Mouse (Mus musculus): Measurements from ENCODE around the gene Tom1l2.
A peak's percentile ranks its signal among the peaks of the same experiment; 100 is the strongest.

Gene Tom1l2

DNA sequence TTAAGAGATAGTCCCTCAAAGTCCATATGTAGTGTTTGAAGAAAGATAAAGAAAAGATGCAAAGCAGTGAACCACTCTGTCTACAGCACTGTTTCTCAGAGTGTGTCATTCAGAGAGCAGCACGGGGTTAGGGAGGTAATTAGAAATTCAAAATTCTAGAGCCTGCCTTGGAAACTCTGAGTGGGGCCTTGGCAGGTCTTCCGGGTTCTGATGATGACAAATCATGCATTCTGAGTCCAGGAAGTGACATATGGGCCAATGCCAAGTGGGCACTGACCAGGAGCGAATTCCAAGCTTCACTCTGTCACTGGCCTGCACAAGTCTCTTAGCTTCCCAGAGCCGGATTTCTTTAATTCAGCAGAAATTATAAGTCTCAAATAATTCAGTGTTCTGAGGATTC, 6.2 kb downstream of the Tom1l2 start:
- DNase-seq (ENCODE audit: low spot score in 2 of 2): peak in 1 of 2 experiments; percentile 28

DNA sequence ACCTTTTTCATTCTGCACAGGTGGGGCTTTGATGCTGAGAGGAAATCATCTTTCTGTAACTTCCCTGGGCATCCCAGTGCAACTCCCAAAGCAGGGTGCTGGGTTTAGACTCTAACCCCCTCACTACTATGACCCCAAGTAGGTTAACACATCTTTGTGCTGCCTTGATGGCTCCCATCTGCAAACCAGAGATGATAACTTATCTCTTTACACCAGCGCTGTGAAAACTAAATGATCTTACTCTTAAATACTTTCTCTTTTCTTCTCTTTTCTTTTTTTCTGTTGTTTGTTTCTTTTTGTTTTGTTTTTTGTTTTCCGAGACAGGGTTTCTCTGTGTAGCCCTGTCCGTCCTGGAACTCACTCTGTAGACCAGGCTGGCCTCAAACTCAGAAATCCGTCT, 6.8 kb downstream of the Tom1l2 start:
- no peak for DNase-seq (ENCODE audit: low spot score in 2 of 2)

DNA sequence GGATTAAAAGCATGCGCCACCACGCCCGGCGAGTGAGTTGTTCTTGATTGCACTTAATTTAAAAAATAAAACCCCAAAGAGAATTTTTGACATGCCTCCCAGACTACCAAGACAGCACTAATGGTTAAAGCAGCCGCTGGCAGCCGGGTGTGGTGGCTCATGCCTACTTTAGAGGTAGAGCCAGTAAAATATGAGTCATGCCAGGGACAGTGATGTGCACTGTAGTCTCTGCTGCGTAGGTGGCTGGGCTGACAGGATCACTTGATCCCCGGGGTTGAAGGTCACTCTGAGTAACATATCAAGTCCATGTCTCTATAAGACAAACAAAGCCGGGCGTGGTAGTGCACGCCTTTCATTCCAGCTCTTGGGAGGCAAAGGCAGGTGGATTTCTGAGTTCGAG, 13.3 kb downstream of the Tom1l2 start:
- no peak for DNase-seq (ENCODE audit: low spot score in 2 of 2)

DNA sequence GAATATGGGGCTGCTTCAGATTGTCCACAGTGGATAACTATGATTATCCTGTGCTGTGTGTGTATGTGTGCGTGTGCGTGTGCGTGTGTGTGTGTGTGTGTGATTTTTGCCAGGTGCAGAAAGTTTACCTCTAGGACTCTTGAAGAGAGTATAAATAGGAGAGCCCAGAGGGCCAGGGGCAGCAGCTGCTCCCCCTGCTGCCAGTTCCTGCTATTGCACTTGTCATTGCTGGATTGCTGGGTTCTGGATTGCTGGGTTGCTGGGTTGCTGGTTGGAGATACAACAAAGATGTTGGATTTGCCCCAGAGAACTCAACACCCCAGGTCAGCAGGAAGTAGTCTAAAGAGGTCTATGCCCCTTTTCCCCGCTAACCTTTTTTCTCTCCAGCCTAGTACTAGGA, 14.4 kb downstream of the Tom1l2 start:
- peak in 1 of 2 experiments; percentile 53 for DNase-seq (ENCODE audit: low spot score in 2 of 2)

DNA sequence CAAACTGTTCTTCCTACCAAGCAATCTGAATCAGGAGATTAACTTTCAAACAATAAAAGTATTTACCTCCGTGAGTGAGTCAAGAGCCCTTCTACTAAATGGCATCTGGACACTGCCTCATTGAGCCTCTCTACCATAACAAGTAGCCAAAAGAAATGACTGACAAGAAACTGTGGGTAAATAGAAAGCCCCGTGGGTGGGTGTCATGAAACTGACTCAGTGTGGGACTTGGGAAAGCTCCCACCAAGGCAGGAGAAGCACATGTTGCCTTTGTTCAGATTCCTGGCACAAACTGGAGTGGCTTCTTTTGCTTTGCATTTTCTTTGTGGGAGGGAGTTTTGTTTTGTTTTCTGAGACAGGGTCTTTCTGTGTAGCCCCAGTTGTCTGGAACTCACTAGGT, 16.9 kb downstream of the Tom1l2 start:
- DNase-seq (ENCODE audit: low spot score in 2 of 2): peak; percentile 50 to 57

DNA sequence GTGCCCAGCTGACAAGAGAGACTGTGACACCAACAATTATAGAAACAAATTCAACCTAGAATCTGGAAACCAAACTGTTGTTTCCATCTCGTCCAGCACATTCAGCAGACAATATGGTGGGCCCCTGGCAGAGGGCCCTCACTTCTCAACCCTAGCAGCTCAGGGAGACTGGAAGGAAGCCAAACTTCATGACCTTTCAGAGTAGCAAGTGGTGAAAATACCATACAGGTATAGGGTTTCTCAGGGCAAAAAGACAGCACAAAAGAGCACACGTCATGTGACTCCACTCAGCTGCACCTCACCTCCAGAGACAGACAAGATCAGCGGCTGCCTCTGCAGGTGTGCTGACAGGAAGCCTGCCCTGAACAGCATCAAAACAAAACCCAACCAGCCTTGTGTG, 18.6 kb downstream of the Tom1l2 start:
- no peak for DNase-seq (ENCODE audit: low spot score in 2 of 2)

DNA sequence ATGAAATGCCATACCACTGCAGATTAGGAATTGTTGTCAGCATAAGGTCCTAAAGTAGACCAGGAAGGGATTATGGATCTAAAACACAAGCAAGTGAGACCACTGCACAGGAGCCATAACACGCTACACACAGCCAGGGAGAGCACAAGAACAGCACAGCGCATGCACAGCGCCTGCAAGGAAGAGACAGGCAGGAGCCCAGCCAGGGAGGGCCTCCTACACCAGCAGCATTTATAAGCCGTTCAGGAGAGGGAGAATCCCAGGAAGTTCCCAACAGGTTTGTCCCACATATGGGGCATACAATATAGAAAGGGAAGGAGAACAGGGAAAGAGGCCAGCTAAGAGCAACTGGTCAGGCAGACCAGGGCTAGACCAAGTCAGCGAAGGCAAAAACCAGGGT, 19.2 kb downstream of the Tom1l2 start:
- no peak for DNase-seq (ENCODE audit: low spot score in 2 of 2)

DNA sequence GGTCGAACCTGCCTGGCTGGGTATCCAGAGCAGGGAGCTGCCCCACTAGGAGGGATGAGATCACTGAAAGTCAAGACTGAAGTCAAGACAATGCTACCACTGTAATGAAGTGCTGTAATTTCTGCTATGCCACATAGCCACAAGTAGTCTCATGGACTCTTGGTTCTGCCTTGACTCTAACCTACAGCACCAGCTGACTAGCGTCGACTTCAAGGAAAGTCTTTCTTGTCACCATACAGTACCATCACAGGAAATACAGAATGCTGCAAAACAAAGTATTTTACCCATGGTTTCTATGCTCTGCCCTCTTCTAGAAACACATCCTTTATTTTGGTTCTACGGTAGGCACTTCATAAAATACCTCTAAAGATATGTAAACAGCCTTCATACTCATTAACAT, 22.2 kb downstream of the Tom1l2 start:
- DNase-seq (ENCODE audit: low spot score in 2 of 2): no peak

DNA sequence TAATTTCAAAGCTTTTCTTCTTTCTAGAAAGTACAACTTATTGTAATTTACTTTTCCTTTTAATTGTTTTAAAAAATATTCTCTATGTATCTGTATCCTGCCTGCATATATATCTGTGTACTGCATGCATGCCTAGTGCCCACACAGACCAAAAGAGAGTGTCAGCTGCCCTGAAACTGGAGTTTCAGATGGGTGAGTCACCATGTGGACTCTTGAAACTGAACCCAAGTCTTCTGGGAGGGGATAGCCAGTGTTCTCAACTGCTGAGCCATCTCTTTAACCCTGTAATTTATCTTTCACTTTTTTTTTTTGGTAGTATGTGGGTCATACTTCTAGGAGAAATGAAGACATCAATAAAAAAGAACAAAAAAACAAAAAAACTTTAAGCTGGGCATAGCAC, 29.0 kb downstream of the Tom1l2 start:
- no peak for DNase-seq (ENCODE audit: low spot score in 2 of 2)

DNA sequence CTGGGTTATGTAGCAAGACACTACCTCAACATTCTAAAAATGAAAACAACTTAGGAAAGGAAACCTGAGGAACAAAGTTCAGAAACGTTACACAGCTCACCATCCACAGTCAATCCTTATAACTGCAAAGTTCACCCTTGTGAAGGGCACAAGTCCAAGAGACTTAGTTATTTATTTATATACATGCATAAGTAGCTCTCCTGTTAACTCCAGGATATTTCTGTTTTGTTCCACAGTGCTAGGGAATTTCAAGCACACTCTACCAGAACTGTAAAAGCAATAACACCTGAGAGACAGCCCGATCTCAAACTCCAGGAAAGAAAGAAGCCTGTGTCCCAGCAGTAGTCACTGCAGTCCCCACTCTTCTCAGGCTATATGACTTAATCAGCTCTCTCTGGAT, 31.3 kb downstream of the Tom1l2 start:
- DNase-seq (ENCODE audit: low spot score in 2 of 2): no peak

DNA sequence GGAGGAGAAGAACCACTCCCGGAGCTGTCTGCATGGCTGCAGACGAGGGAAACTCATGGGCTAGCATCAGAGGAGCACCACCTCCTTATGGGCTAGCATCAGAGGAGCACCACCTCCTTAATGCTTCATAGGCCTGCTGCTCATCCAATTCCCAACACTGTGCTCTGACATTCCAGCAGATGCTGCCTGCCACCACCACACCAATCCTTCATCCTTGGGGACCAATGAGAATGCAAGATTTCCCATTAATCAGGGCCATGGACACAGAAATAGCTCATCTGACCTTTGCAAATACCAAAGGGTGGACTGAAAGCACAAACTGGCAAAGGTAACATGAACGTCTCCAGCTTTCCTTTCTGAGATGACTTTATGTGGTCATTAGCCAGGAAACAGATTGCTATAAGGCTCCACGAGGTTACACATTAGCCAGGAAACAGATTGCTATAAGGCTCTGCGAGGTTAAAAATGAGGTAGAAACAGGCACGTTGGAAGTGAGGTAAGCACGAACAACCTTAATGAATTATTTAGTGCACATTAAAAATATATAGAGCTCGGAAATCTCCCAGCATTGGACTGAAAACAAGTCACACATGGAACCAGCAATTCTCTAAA, 32.2 kb downstream of the Tom1l2 start:
- DNase-seq (ENCODE audit: low spot score in 2 of 2): no peak

DNA sequence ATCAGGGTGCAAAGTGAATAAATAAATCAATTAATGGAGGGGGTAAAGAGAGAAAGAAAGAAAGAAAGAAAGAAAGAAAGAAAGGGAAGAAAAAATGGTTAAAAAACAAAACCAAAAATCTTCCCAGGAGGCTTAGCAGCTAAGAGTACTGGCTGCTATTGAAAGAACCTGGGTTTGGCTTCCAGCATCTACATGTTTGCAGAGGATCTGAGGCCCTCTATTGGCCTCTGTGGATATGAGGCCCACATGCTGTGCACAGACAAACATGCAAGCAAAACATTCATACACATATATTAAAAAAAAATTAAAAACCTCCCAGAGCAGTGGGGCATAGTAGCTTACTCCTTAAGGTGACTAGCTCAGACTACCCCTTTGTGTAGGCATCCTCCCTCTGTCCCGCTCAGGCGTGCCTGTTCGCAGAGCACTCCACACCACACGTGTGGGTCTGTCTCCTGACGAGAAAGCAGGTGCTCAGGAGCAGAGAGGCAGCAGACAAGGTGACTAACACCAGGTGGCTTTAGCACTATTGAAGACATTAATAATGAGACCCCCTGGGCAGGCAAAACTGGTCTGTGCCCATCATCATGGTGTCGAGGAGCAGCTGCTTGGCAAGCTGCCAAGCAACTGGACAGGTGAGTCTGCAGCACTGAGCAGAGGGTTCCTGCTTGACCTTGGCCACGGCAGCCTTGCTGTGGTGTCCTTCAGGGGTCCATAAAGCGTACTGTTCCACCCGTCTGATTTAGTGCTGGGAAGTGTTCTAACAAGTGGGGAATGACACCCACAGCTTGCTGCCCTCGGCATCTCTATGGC, 33.2 kb downstream of the Tom1l2 start:
- DNase-seq (ENCODE audit: low spot score in 2 of 2): no peak

DNA sequence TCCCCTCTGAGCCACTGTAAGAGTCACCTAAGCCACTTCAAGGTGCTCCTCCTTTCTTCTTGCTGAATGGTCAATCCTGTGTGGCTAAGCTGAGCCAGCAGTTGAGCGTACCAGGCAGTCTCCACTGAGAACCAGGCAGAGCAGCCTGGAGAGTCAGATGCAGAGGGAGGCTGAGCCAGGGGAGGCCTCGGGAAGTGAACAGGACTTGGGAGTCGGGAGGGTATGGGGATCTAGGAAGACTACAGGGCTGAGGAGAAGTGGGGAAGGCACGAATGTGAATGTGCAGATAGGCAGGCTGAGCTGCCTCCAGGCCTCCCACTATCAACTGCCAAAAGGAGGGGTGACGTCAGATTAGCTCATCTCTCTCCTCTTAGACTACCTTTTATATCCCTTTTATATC, 34.0 kb downstream of the Tom1l2 start:
- DNase-seq (ENCODE audit: low spot score in 2 of 2): peak in 1 of 2 experiments; percentile 52

DNA sequence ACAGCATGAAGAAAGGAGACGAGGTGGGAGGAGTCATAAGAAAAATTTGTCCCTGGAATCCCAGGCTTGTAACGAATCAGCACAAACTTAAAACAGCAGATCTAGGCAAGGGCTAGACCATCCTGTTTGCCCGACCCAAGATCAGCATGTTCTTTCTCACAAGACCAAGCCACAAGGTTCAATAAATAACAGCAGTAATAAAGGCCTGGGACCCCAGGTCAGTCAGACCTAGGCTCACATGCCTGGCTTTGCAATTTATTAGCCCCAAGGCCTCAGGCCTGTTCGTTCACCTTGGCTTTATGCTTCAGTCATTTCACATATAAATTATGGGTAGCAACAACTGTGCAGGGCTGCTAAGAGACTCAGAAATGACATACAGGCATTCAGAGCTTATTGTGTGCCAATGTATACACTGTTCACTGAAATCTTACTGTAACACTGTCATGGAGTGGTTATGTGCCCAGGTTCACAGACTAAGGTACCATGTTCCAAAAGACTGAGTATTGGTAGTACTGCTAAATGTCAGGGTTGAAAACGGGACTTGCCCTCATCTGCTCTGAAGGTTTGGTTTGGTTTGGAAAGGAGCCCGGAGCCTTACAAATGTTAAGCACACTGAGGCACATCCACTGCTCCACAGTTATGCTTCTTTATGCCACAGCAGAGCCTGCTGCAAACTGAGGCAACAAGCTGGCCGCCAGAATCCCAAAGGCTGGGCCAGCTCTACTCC, 35.2 kb downstream of the Tom1l2 start:
- DNase-seq (ENCODE audit: low spot score in 2 of 2): no peak

DNA sequence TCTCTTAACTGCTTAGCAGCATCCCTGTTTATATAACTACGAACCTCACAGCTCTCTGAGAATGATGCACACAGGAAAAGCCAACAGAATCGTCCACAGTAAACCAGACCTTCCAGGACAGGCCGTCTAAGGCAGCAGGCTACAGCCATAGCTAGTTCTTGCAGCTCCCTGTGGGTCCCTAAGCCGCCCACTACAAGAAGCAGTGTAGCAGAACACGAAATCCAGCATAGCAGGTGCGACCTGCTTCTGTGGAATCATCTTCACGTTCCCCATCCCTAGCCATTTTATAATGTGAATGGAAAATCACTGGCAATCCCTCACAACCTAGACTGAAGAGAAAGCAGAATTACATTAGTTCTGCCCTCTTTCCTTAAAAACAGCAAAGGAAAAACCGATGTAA, 35.8 kb downstream of the Tom1l2 start:
- peak; percentile 56 to 62 for DNase-seq (ENCODE audit: low spot score in 2 of 2)

DNA sequence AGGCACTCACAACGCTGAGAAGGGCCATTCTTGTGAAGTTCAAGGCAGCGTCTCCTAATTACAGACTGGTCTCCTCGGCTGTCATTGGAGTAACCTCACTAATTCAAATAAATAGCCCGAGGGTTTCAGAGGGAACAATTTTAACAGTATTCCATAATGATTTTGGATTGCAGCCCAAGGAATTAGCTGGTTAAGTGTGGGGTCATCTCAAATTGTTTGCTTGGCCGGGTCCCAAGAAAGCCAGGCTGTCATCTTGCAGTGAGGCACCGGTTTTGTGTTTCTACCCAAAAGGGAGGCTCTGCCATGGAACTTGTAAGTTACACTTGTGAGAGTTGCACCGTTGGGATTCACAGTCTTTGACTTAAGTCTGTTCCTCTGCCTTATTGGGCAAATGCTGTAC, 36.5 kb downstream of the Tom1l2 start:
- DNase-seq (ENCODE audit: low spot score in 2 of 2): no peak

DNA sequence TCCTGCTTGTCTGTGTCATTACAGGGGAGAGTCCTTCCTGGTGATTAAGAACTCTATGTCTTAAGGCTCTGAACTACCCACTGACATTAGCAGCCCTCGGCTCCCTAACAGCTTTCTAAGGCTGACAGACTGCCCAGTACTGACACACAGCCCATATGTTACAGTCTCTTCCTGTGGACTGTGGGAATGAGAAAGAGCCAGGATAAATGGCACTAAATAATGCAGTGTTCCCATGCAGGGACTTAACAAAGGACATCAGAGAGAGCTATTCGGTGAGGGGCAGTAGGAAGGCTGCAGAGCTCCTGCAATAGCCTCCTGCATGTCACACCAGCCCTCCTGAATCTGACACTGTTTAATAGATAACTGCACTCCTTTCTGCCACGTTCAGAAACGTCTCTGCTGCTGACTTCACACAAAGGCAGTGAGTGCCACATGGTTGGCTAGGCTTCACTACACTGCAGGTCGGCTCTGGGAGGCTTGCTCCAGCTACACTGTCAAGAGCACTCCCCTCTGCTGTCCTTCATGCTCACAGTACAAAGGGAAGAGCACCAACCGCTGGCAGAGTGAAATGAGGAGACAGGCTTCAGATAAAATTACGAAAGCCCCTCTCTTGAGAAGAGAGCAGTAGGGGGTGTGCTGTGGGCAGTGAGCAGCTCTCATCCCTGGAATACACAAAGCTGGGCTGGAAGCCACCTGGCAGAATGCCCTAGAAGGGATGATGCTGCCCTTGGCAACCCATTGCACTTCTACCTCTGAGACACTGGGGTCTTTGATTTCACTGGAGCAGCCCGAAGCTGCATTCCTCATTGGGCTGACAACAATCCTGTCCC, 41.5 kb downstream of the Tom1l2 start:
- DNase-seq (ENCODE audit: low spot score in 2 of 2): peak; percentile 77 to 82

DNA sequence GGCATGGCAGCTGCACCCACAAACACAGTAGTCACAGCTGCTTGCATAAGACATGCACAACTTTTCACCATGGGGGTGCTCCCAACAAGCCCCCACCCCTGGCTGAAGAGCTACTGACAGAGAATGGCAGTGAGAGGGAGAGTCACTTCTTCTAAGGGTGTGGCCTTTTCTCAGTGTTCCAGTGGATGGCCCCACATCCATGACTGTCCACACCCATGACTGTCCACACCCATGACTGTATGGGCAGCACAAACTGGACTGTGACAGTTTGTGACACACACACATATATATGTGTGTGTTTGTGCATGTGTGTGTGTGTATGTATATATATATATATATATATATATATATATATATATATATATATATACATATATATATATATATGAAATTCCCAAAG, 42.8 kb downstream of the Tom1l2 start:
- no peak for DNase-seq (ENCODE audit: low spot score in 2 of 2)

DNA sequence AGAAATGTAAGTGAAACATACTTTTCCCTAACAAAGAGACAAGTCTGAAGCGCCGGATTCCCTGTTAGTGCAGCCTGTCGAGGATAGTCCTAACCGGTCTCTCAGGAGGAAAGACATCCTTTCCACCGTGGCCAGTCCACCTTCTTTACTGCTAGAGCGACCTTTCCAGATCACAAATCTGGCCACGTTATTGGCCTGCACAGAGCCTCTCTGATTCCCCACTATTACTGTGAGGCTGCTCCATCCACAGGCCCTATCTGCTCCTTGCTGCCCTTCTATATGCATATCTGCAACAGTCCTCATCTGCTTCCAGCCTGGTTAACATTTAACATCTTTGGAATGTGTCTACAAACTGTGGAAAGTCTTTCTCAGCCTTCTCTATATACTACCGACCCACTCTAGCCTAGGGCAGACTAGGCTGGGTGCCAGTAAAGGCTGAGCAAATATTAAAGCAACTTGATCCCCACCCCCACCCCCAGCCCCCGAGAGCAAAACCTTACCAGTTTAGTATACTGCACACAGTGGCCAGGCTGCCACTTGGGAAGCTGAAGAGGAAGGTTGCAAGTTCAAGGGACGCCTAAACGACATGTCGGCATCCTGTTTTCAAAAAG, 44.1 kb downstream of the Tom1l2 start:
- DNase-seq (ENCODE audit: low spot score in 2 of 2): no peak

DNA sequence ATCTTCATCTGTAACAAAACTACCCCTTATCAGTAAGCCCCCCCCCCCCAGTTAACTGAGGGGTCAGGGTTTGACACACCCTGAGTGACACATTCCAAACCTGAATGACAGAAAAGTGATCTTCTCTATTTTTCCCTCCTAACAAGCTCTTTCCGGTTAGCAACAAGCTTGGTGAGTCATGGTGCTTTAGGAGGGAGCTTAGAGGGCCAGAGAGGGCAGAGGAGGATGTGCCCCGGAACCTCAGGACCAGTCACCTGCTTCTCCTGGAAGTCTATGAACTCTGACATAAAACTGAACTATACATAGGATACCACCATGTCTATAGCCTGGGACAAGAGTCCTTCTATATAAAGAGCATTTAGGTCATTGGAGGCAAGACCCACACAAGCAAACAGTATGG, 44.6 kb downstream of the Tom1l2 start:
- no peak for DNase-seq (ENCODE audit: low spot score in 2 of 2)

DNA sequence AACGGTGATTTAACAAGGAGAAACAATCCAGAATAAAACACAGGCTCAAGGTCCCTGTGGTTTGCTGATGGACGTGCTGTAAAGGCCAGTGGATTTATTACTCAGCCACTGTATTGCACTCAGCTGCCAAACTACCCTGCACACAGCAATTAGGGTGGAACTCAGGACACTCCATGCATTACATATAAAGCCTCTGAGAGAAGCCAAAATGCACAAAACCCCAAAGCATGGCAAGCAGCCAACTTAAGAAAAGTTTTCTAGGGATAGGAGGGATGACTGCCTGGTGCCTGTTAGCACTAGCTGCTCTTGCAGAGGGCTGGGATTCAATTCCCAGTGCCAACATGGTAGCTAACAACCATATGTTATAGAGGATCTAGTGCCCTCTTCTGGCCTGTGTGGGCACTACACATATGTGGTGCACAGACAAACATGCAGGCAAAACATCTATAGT, 45.3 kb downstream of the Tom1l2 start:
- DNase-seq (ENCODE audit: low spot score in 2 of 2): no peak
